Mouse (Mus musculus) limb, embryonic 13.5 days (tissue): ENCODE measurements at regions not wholly inside any gene's neighbourhood (a gene's known extent, or its start where the extent isn't known, plus 50 kb on each side); places are given as distances from the start of the nearest gene placed in this dataset.

Experiments
- ATAC-seq: fragments of 200-750 bp; cut with Nextera tagmentation; 2 replicates; pipeline ENCODE4 v1.8.0; 2017; ENCODE audit warnings: low read depth, moderate number of reproducible peaks, moderate TSS enrichment; ENCODE audit not compliant: low FRiP score
- H3K27ac ChIP-seq: fragments of 300-500 bp; sonication (generic); 2 replicates; pipeline ENCODE4 v1.5.1; 2015; ENCODE audit warnings: inconsistent platforms, mild to moderate bottlenecking, moderate library complexity
- H3K27me3 ChIP-seq: fragments of 300-500 bp; sonication (generic); 2 replicates; pipeline ENCODE4 v1.6.1; 2015; ENCODE audit warnings: mild to moderate bottlenecking, inconsistent platforms
- H3K36me3 ChIP-seq: fragments of 300-500 bp; sonication (generic); 2 replicates; pipeline ENCODE4 v1.6.1; 2015; ENCODE audit warnings: inconsistent platforms, mild to moderate bottlenecking, moderate library complexity
- H3K4me1 ChIP-seq: fragments of 300-500 bp; sonication (generic); 2 replicates; pipeline ENCODE4 v1.6.1; 2015; ENCODE audit warnings: inconsistent platforms
- H3K4me2 ChIP-seq: fragments of 300-500 bp; sonication (generic); replicated peaks from 2 replicates; pipeline ENCODE4 v1.6.1; 2015; ENCODE audit warnings: inconsistent platforms, mild to moderate bottlenecking, moderate library complexity
- H3K4me3 ChIP-seq: fragments of 300-500 bp; sonication (generic); 2 replicates; pipeline ENCODE4 v1.5.1; 2015; ENCODE audit warnings: moderate library complexity, mild to moderate bottlenecking, inconsistent platforms
- H3K9ac ChIP-seq: fragments of 300-500 bp; sonication (generic); 2 replicates; pipeline ENCODE4 v1.6.1; 2015; ENCODE audit warnings: mild to moderate bottlenecking, inconsistent platforms
- H3K9me3 ChIP-seq: fragments of 300-500 bp; sonication (generic); 2 replicates; pipeline ENCODE4 v1.6.1; 2016; ENCODE audit warnings: inconsistent platforms
- WGBS: fragments of 180-500 bp; shearing (Covaris S2); methylation state at CpG from one replicate; pipeline ENCODE4 v1.1.7; 2015; 5-methylcytosine and 5-hydroxymethylcytosine counted together

GRCm38 (mm10) chr1:71886903-71887302 lies 233.9 kb upstream of the Fn1 start:
- 82% methylated on average over 6 of the region's 6 CpGs for WGBS
- Histone ChIP-seq H3K36me3 (no peaks in the 10 kb centered on the region), H3K27ac (no peak overlapping the region), H3K9me3 (no peaks in the 10 kb centered on the region), H3K4me2 (no peak overlapping the region), H3K4me1 (peaks cover 11% of the 10 kb centered on the region; the same call in 1 of the 2 replicates), H3K4me3 (no peak overlapping the region), H3K9ac (no peak overlapping the region), H3K27me3 (no peaks in the 10 kb centered on the region)
- no peak for ATAC-seq

DNA sequence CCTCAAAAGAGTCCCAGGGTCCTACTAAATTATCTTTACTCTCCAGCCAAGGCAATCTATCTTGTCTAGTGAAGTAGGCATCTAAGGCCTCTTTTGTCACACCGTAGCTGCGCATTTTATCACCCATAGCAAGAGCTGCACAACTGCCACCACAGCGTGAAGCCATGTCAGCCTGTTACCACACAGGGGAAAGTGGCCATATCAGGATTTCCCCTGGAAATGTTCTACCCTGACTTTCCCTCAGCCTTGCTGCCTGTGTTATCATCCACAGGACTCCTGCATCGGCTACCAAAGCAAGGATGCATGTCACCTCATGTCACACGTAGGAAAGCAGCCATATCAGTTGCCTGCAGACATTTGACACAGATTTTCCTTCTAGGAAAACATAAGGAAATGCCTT lies 233.2 kb upstream of the Fn1 start:
- no peak overlapping the region for H3K9ac ChIP-seq

GRCm38 (mm10) chr1:71881851-71882250 lies 228.9 kb upstream of the Fn1 start:
- Histone ChIP-seq H3K36me3 (no peaks in the 10 kb centered on the region), H3K4me3 (no peak overlapping the region), H3K4me2 (no peak overlapping the region), H3K27ac (no peak overlapping the region), H3K9ac (no peak overlapping the region), H3K27me3 (no peaks in the 10 kb centered on the region), H3K9me3 (no peaks in the 10 kb centered on the region), H3K4me1 (peaks cover 31% of the 10 kb centered on the region)
- no peak for ATAC-seq
- WGBS, result 88% methylated on average over 12 of the region's 12 CpGs

More for the DNA sequence above, 233.2 kb upstream of the Fn1 start:
- peaks cover 14% of the 10 kb centered on the region; the same call in 1 of the 2 replicates for H3K4me1 ChIP-seq
- WGBS, result 70% methylated on average over 5 of the region's 5 CpGs
- no peaks in the 10 kb centered on the region for H3K9me3 ChIP-seq
- H3K4me2 ChIP-seq, result no peak overlapping the region
- no peak overlapping the region for H3K27ac ChIP-seq
- H3K36me3 ChIP-seq, result no peaks in the 10 kb centered on the region
- H3K4me3 ChIP-seq, result no peak overlapping the region
- no peak for ATAC-seq
- no peaks in the 10 kb centered on the region for H3K27me3 ChIP-seq

DNA sequence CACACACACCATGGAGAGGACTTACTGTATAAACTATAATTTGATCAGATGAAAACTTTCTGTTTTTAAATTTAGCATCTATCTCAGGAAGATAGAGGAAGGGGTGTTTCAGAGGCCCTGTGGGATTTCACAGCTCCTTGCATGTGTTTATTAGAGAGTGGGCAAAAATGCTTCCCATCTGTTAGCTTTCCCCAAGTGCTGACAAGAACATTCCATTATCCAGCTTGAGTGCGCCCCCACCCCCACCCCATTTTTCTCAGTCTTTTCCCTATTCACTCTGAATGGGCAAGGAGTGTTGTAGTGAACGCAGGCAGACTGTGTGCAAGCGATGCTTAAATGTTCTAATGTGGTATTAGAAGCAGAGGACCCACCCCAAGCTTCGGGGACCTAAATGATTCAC lies 228.2 kb upstream of the Fn1 start:
- H3K4me1 ChIP-seq, result peaks cover 35% of the 10 kb centered on the region
- no peaks in the 10 kb centered on the region for H3K36me3 ChIP-seq
- no peak overlapping the region for H3K4me2 ChIP-seq
- H3K9me3 ChIP-seq, result no peaks in the 10 kb centered on the region
- WGBS, result 76% methylated on average over 4 of the region's 4 CpGs
- peak; percentile 59; the same call in 1 of the 2 replicates for ATAC-seq
- no peaks in the 10 kb centered on the region for H3K27me3 ChIP-seq
- H3K4me3 ChIP-seq, result no peak overlapping the region
- H3K9ac ChIP-seq, result no peak overlapping the region
- H3K27ac ChIP-seq, result no peak overlapping the region

DNA sequence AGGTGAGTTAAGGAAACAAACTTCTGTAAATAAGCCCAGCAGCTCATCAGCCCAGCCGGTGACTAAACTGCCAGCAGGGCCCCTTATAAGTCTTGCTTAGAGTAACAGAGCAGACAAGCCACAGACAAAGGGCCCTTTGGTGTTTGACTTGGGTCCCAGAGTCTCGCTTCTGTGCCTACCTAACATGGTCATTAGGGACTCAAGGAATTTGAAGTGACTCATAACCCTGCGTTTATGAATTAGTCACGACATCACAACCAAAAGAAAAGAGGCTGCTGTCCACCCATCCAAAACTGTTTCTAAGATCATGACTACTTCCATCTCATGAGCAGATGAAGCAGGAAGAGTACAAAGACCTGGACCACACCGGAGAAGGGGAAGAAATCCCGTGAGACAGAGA lies 227.5 kb upstream of the Fn1 start:
- Histone ChIP-seq H3K4me1 (peaks cover 30% of the 10 kb centered on the region), H3K27me3 (no peaks in the 10 kb centered on the region), H3K9me3 (no peaks in the 10 kb centered on the region), H3K36me3 (no peaks in the 10 kb centered on the region), H3K4me3 (no peak overlapping the region), H3K9ac (no peak overlapping the region), H3K27ac (no peak overlapping the region), H3K4me2 (no peak overlapping the region)
- no peak for ATAC-seq
- WGBS, result 59% methylated on average over 6 of the region's 6 CpGs

DNA sequence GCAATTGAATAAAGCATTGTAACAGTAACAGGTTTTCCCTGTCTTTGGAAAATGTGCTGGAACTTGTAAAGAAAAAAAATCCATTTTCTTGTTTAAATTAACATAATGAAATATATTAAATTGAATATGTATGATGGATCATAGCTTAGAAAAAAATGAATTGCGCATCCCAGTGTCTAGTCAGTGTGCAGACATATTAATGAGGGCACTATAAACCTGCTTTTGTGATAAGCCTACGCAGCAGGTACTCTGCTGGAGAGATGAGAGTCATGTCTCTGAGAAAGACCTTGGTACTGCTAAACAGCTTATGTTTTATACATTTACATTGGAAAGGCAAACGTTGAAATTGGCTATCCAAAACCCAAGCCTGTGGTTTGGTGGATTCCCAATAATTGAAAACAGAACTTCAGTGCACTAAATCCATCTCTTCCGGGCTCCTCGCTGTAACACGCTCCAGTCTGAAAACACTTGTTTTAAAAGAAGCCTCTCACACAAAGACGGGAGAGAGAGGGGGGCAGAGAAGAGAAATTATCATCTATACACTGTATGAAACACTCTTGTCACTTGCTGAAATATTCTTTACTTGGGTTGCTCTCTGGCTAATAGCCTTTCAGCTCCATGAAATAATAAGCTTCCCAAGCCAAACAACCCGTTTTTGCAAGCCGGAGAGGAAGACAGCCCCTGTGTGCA lies 223.9 kb upstream of the Fn1 start:
- Histone ChIP-seq H3K4me2 (peak overlapping the region; percentile 42), H3K27ac (peak overlapping the region; percentile 48; the same call in 1 of the 2 replicates), H3K4me1 (peaks cover 27% of the 10 kb centered on the region), H3K9me3 (no peaks in the 10 kb centered on the region), H3K36me3 (no peaks in the 10 kb centered on the region), H3K27me3 (no peaks in the 10 kb centered on the region), H3K9ac (no peak overlapping the region), H3K4me3 (0 out of 2 replicates have a peak overlapping the region, but pooled peaks have one; percentile 9)
- 31% methylated on average over 9 of the region's 9 CpGs for WGBS
- peak; percentile 48; the same call in 1 of the 2 replicates for ATAC-seq

- H3K4me1 ChIP-seq, result peaks cover 16% of the 10 kb centered on the region
- H3K9ac ChIP-seq, result no peak overlapping the region
- 82% methylated on average over 2 of the region's 2 CpGs for WGBS
- no peak overlapping the region for H3K27ac ChIP-seq
- no peaks in the 10 kb centered on the region for H3K36me3 ChIP-seq
- no peak for ATAC-seq
- no peak overlapping the region for H3K4me2 ChIP-seq
- H3K4me3 ChIP-seq, result no peak overlapping the region
- 0 out of 2 replicates have a peak, but pooled peaks cover 4% of the 10 kb centered on the region for H3K9me3 ChIP-seq
- H3K27me3 ChIP-seq, result no peaks in the 10 kb centered on the region
Observed at GRCm38 (mm10) chr1:71874037-71874436, 221.0 kb upstream of the Fn1 start.

DNA sequence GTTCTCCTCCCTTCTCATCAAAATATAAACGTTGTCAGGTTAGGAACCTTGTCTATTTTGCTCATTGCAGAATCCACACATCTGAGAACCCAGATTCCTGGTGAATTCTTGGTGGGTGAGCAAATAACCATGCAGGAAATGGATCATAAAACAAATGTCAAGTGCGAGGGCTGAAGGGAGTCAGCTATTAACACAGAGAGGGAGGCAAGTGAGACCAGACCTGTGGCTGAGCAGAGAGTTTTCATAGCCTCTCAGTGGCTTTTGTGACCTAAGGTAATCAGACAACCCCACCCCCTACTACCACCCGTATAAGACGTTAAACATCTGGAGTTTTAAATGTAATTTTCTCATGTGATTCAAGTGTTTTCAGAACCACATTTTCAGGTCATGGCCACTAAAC lies 212.7 kb upstream of the Fn1 start:
- 0 out of 2 replicates have a peak, but pooled peaks cover 3% of the 10 kb centered on the region for H3K9me3 ChIP-seq
- peak overlapping the region; percentile 16; the same call in 1 of the 2 replicates for H3K27ac ChIP-seq
- ATAC-seq, result peak; percentile 59; the same call in 1 of the 2 replicates
- H3K4me3 ChIP-seq, result no peak overlapping the region
- no peak overlapping the region for H3K4me2 ChIP-seq
- H3K4me1 ChIP-seq, result peaks cover 17% of the 10 kb centered on the region
- no peaks in the 10 kb centered on the region for H3K27me3 ChIP-seq
- no peaks in the 10 kb centered on the region for H3K36me3 ChIP-seq
- H3K9ac ChIP-seq, result no peak overlapping the region
- WGBS, result 6% methylated on average over 4 of the region's 4 CpGs

DNA sequence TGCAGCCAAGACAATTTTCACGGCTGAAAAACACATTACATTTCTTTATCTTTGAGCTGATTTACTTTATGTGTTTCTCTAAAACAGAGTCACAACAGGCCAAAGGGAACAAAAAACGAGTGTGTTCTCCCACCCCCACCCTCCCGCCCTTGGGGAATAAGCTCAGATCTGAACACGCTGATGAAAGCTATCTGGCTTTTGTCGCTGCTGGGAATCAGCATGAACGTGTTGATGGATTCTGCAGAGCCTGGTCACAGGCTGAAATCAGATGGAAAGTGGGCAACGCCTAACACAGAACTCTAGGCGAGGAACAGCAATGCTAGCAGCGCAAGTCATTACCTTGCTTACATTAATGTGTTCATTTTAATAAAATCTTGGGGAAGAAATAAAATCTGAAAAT lies 211.7 kb upstream of the Fn1 start:
- no peaks in the 10 kb centered on the region for H3K27me3 ChIP-seq
- no peaks in the 10 kb centered on the region for H3K9me3 ChIP-seq
- no peaks in the 10 kb centered on the region for H3K36me3 ChIP-seq
- no peak overlapping the region for H3K9ac ChIP-seq
- 41% methylated on average over 9 of the region's 9 CpGs for WGBS
- H3K4me3 ChIP-seq, result no peak overlapping the region
- H3K27ac ChIP-seq, result no peak overlapping the region
- H3K4me1 ChIP-seq, result peaks cover 17% of the 10 kb centered on the region
- ATAC-seq, result no peak
- H3K4me2 ChIP-seq, result no peak overlapping the region

- Histone ChIP-seq H3K9me3 (no peaks in the 10 kb centered on the region), H3K27me3 (no peaks in the 10 kb centered on the region), H3K4me1 (peaks cover 3% of the 10 kb centered on the region; the same call in 1 of the 2 replicates), H3K4me2 (no peak overlapping the region), H3K4me3 (no peak overlapping the region), H3K9ac (no peak overlapping the region), H3K36me3 (no peaks in the 10 kb centered on the region), H3K27ac (no peak overlapping the region)
- 93% methylated on average over 2 of the region's 2 CpGs for WGBS
- ATAC-seq, result no peak
Observed at GRCm38 (mm10) chr1:71853212-71853611, 200.2 kb upstream of the Fn1 start.

DNA sequence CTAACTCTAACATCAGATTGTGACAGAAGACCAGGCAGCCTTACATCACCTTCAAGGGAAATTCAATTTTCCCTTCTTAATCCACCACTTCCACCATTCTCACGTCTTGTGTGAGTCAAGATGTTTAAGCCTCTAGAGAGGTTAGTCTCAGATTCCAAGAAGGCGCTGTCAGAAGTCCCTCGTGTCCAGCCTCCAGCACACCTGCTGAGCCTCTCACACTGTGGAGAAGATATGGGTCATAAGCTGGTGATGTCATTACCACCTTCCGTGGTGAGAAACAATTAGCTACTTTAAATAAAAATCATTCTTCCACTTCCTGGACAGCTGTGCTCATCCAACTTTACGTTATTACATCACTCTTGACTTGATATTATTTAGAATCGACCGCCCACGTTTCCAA lies 198.3 kb upstream of the Fn1 start:
- Histone ChIP-seq H3K9me3 (no peaks in the 10 kb centered on the region), H3K4me2 (no peak overlapping the region), H3K36me3 (no peaks in the 10 kb centered on the region), H3K9ac (no peak overlapping the region), H3K27me3 (no peaks in the 10 kb centered on the region), H3K4me3 (no peak overlapping the region), H3K27ac (no peak overlapping the region), H3K4me1 (peaks cover 3% of the 10 kb centered on the region; the same call in 1 of the 2 replicates)
- no peak for ATAC-seq
- 80% methylated on average over 8 of the region's 8 CpGs for WGBS

- Histone ChIP-seq H3K4me1 (peaks cover 13% of the 10 kb centered on the region), H3K27me3 (no peaks in the 10 kb centered on the region), H3K36me3 (no peaks in the 10 kb centered on the region), H3K4me3 (no peak overlapping the region), H3K27ac (no peak overlapping the region), H3K9me3 (no peaks in the 10 kb centered on the region), H3K9ac (no peak overlapping the region), H3K4me2 (no peak overlapping the region)
- 94% methylated on average over 5 of the region's 5 CpGs for WGBS
- ATAC-seq, result no peak
Observed at GRCm38 (mm10) chr1:71848656-71849055, 195.7 kb upstream of the Fn1 start.
